Mouse (Mus musculus) layer of hippocampus, adult 8-10 months (tissue): ENCODE results near the gene Dpagt1. TPM values are rescaled to one million over a fixed set of nuclear protein-coding genes. Genes with fewer than 3 reads are reported as not detected.
A peak's percentile ranks its signal among the peaks of the same experiment; 100 is the strongest.

Experiments
- DNase-seq, 2 experiments: peaks; one replicate each; pipeline ENCODE4 v3.0.0; 2022; ENCODE audit warnings: low spot score in 2 of 2
- microRNA-seq, 2 experiments: library from miRNA; unstranded; fragments of <30 nt; microRNA quantifications; one replicate each; pipeline ENCODE4 v1.2.0; 2022
- total RNA-seq, 4 experiments: library from RNA; stranded (reverse); gene quantifications; 2 replicates each; pipeline ENCODE4 v1.2.4; 2022

The Dpagt1 gene
- total RNA-seq, 4 experiments from 2014 or later = 15.1 to 19.7 (median 16.1) TPM

GRCm38 (mm10) chr9:44378153-44378730 lies 52.4 kb downstream of the Dpagt1 start:
- DNase-seq = no peak

GRCm38 (mm10) chr9:44379054-44379834 lies 53.4 kb downstream of the Dpagt1 start, which contains the start of gene Hyou1:
Gene Hyou1 (plus strand): TSS chr9:44379490.
- peak; percentile 98 to 99 for DNase-seq

- DNase-seq = peak in 1 of 2 experiments; percentile 40
Measured at GRCm38 (mm10) chr9:44379862-44380261, 54.0 kb downstream of the Dpagt1 start.

Small RNAs within 50 kb of the gene (microRNA-seq; reads per million reads assigned to microRNA genes)
- gene Gm44335 = 0 reads per million in 2 experiments

Other genes with a start within 250 kb of the Dpagt1 start
- 1 to 10 TPM in 2 of 4 experiments, under 1 TPM in 2; 0.33 to 1.4 (median 0.95) TPM for gene Mfrp, start 224.3 kb upstream of the Dpagt1 start, total RNA-seq
- gene C1qtnf5, start 218.8 kb upstream of the Dpagt1 start, total RNA-seq = 10 to 100 TPM; 14.6 to 23.4 (median 18.8) TPM
- gene Gm49380, start 212.5 kb upstream of the Dpagt1 start, total RNA-seq = 1 to 10 TPM in 1 of 4 experiments, under 1 TPM in 3; 0.43 to 1.1 (median 0.58) TPM
- gene Rnf26, start 212.5 kb upstream of the Dpagt1 start, total RNA-seq = 10 to 100 TPM; 27.2 to 31.7 (median 28.4) TPM
- gene Mcam, start 191.6 kb upstream of the Dpagt1 start, total RNA-seq = 10 to 100 TPM; 13.3 to 16.8 (median 14.8) TPM
- gene Cbl, start 92.0 kb upstream of the Dpagt1 start, total RNA-seq = 10 to 100 TPM; 58.7 to 75.3 (median 65.0) TPM
- gene Ccdc153, start 85.3 kb upstream of the Dpagt1 start, total RNA-seq = 10 to 100 TPM in 1 of 4 experiments, 1 to 10 TPM in 3; 2.4 to 10.2 (median 4.0) TPM
- 1 to 10 TPM in 3 of 4 experiments, under 1 TPM in 1; 0.49 to 2.0 (median 1.1) TPM for gene Pdzd3, start 74.5 kb upstream of the Dpagt1 start, total RNA-seq
- gene Nlrx1, start 57.4 kb upstream of the Dpagt1 start, total RNA-seq = 10 to 100 TPM in 3 of 4 experiments, 1 to 10 TPM in 1; 8.7 to 13.1 (median 10.5) TPM
- 10 to 100 TPM; 69.2 to 77.6 (median 71.1) TPM for gene Abcg4, start 37.4 kb upstream of the Dpagt1 start, total RNA-seq
- gene Hinfp, start 20.3 kb upstream of the Dpagt1 start, total RNA-seq = 10 to 100 TPM; 32.0 to 40.3 (median 38.4) TPM
- gene C2cd2l, start 5.7 kb upstream of the Dpagt1 start, total RNA-seq = 100 to 1,000 TPM; 177 to 228 (median 205) TPM
- 10 to 100 TPM; 40.3 to 44.3 (median 41.6) TPM for gene H2afx, start 8.7 kb downstream of the Dpagt1 start, total RNA-seq
- 10 to 100 TPM; 20.2 to 26.9 (median 25.3) TPM for gene Hmbs, start 18.2 kb downstream of the Dpagt1 start, total RNA-seq
- gene Vps11, start 35.7 kb downstream of the Dpagt1 start, total RNA-seq = 10 to 100 TPM; 56.4 to 64.6 (median 60.9) TPM
- 100 to 1,000 TPM in 3 of 4 experiments, 10 to 100 TPM in 1; 96.8 to 147 (median 121) TPM for gene Hyou1, start 53.5 kb downstream of the Dpagt1 start, total RNA-seq
- gene Slc37a4, start 70.8 kb downstream of the Dpagt1 start, total RNA-seq = 10 to 100 TPM; 24.0 to 29.5 (median 28.1) TPM
- 100 to 1,000 TPM; 739 to 859 (median 825) TPM for gene Rps25, start 81.1 kb downstream of the Dpagt1 start, total RNA-seq
- 10 to 100 TPM; 63.7 to 73.0 (median 68.9) TPM for gene Trappc4, start 81.6 kb downstream of the Dpagt1 start, total RNA-seq
- gene Ccdc84, start 92.5 kb downstream of the Dpagt1 start, total RNA-seq = 10 to 100 TPM; 21.1 to 24.9 (median 23.4) TPM
- not detected for gene Foxr1, start 115.1 kb downstream of the Dpagt1 start, total RNA-seq
- gene Upk2, start 129.0 kb downstream of the Dpagt1 start, total RNA-seq = not detected
- 10 to 100 TPM; 61.8 to 68.3 (median 64.9) TPM for gene Bcl9l, start 156.8 kb downstream of the Dpagt1 start, total RNA-seq
- gene Cxcr5, start 235.9 kb downstream of the Dpagt1 start, total RNA-seq = not detected